Mouse (Mus musculus): ENCODE results near the gene Gabarapl2.
"Not testable (repeated sequence)": the region's sequence is repeated elsewhere in the genome, so short reads cannot be mapped to it uniquely, and the experiment has no call there.

Gene Gabarapl2

DNA sequence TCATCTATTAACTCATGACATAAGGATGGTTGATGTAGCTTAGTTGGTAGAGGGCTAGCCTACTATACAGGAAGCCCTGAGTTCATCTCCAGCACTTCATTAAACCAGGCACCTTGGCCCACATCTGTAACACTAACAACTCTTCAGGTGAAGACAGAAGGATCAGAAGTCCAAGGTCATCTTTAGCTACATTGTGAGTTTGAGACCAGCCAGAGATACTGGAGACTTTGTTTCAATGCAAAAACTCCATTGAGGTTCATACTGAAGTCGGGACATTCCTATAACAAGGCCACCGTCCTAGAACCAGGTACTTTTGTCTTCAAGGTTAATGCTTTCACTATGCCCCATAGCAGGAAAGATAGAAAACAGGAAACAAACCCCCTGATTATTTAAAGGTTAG lies 6.3 kb upstream of the Gabarapl2 start:
- no peak for DNase-seq (ENCODE audit: low read depth, low spot score)

DNA sequence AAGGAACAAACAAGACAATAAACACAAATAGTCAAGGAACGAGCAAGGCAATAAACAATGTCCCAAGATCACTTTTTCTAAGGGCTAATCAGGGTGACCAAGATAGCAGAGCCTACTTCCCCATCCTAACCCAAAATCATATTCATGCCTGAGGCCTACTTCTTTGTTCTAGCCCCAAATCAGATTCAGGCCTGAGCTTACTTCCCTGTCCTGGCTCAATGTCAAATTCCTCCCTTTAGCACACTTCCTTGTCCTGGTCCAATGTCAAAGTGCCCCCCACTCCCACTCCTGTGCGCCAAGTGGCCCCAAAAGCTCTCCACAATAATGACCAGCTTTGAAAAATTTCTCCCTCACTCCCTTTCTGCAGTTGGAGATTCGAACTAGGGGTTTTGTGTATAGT lies 3.3 kb upstream of the Gabarapl2 start:
- DNase-seq (ENCODE audit: low read depth, low spot score), result no peak

DNA sequence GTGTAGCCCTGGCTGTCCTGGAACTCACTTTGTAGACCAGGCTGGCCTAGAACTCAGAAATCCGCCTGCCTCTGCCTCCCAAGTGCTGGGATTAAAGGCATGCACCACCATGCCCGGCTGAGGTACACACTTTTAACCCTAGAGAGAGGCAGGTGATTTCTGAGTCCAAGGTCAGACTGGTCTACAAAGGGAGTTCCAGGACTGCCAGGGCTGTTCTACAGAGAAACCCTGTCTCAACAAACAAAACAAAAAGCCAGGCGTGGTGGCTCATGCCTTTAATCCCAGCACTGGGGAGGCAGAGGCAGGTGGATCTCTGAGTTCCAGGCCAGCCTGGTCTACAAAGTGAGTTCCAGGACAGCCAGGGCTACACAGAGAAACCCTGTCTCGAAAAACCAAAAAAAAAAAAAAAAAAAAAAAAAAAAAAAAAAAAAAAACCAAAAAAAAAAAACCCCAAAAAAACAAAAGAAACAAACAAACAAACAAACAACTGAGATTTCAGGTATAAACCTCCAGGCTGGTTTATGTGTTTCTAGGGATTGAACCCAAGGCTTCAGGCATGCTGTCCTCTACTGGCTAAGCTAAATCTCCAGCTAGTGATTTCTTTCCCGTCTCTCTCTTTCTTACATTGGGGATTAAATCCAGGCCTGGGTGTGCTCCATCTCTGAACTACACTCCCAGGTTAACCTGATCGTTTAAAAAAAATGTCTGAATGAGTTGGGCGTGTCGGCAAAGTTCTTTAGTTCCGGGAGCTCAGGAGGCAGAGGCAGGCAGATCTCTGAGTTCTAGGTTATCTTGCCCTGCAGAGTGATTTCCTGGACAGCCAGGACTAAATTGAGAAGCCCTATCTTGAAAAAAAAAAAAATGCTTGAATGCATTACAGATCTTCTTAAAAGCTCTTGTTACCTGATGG lies 2.2 kb upstream of the Gabarapl2 start:
- DNase-seq (ENCODE audit: low read depth, low spot score), result not testable (repeated sequence)

DNA sequence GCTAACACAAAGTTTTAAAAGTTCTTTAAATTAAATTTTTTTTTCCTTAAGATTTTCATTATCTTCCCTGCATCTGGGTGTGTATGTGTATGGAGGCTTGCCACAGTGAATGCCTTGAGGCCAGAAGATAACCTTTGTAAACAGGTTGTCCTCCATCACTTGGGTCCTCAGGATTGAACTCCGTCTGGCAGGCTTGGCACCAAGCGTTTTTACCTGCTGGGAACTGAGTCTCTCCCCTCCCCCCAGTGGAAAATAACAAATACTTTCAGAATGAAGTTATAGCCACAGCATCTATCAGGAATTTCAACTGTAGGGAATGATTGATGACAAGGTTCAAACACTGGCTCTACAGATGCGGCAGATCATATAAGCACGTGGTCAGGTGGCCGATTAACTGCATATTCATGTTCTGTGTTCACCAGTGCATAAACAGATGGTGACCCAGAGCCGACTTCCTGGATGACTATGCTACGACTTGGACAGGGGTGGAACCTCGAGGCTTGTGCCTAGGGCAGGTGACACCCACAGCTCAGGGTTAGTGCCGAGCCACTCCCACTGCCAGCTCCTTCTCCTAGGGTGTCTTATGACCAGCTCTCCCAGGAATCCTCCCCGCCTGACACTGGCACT lies 874 bp upstream of the Gabarapl2 start:
- peak; percentile 67 for DNase-seq (ENCODE audit: low read depth, low spot score)

DNA sequence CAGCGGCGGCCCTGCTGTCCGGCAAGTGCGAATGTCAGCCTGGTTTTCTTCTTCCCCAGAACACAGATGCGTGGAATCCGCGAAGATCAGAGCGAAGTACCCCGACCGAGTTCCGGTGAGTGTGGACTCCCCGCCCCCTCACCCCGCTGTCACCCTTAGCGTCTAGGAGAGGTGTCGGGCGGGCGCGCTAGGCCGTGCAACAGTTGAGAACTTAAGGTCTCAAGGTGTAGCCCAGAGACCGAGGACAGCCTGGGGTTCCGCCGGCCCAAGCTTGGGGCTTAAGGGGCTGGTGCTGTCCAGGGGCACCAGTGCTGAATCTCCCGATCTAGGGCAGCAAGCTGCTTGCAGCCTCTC lies 575 bp downstream of the Gabarapl2 start:
- DNase-seq (ENCODE audit: low read depth, low spot score), result peak; percentile 71

DNA sequence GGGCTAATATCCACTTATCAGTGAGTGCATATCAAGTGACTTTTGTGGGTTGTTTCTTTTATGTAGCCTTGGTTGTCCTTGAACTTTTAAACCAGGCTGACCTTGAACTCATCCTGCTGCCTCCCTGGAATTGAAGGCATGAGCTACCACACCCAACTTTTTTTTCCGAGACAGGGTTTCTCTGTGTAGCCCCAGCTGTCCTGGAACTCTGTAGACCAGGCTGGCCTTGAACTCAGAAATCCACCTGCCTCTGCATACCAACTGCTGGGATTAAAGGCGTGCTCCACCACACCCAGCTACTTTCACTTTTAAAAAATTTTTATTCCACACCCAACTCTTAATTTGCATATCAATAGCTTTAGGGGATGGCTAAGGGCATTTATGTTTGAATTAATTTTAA lies 3.0 kb downstream of the Gabarapl2 start:
- DNase-seq (ENCODE audit: low read depth, low spot score), result no peak

DNA sequence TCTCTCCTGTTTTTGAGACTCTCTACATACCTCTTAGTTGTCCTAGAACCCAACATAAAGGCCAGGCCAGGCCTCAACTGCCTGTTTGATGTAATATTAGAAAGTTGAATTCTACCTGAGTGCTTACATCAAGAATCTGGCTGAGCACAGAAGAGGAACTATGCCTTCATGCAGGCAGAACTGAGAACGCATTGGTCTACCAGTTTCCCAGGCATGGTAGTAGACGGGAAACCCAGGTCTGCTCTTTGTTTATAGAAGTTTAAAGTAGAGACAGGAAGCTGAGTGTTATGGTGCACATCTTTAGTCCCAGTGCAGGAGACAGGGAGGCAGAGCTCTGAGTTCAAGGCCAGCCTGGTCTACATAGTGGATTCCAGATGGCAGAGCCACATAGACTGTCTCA lies 6.6 kb downstream of the Gabarapl2 start:
- no peak for DNase-seq (ENCODE audit: low read depth, low spot score)

DNA sequence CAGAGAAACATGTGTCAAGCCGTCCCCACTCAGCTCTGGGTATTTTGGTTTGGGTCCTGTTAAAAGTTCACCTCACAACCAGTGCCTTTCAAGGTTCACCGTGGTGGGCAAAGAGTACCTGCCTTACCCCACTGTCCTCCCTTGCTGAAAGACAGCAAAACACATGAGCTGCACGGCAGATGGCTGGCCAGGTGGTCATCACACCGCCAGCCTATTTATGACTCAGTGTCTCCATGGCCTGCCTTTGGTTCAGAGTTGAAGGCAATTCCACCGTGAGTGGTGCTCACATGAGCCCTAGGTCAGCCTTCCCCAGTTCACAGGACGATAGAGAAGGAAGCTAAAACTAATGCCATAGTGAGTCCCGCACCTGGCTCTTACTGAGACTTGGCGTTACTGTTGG lies 7.5 kb downstream of the Gabarapl2 start:
- DNase-seq (ENCODE audit: low read depth, low spot score), result no peak

DNA sequence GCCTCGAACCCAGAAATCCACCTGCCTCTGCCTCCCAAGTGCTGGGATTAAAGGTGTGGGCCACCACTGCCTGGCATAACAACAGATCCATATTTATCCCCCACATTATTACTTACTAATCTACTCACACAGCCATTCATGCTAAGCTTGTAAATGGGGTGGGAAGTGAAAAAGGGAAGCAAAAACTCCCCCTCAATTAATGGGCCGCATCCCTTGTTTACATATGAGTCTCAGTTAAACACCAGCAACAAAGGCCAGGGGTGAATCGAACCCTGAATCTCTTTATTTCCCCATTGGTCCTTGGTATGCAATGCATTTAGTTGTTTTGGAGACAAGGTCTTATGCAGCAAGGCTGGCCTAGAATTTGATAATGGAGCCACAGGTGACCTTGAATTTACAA lies 10.3 kb downstream of the Gabarapl2 start:
- no peak for DNase-seq (ENCODE audit: low read depth, low spot score)

DNA sequence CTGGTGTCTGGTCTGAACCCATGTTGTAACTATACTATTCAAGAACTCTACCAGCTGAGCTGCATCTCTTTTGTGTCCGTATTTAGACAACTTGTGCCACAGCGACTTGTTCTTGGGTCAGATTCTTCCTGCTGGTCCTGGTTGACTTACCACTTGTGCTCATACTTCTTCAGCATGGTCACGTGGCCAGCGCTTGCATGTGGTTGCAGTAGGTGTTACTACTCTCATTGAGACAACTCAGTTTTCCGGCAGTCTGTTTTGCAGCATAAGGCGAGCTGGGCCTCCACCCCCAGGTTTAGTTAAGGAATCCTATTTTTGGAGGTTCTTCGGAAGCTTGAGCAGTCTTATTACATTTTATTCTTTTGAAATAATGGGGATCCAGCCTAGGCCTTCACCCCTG lies 10.8 kb downstream of the Gabarapl2 start:
- DNase-seq (ENCODE audit: low read depth, low spot score), result no peak

DNA sequence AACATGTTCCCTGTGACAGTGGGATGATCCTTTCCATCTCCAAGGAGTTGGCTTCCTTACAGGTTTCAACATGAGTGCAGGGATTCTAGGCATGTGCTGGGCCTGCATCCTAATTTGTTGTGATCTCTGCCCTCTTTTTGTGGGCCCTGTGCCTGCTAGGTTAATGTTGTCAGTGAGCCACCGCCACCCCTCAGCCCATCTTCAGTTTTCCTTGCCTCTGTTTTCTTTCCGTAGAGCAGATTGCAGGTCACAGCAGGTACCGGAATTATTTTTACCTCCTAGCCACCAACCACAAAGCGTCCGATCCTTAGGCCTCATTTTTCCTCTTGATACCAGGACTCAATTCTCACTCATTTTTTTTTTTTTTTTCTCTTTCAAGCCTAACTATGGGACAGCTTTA lies 11.4 kb downstream of the Gabarapl2 start:
- DNase-seq (ENCODE audit: low read depth, low spot score), result no peak

DNA sequence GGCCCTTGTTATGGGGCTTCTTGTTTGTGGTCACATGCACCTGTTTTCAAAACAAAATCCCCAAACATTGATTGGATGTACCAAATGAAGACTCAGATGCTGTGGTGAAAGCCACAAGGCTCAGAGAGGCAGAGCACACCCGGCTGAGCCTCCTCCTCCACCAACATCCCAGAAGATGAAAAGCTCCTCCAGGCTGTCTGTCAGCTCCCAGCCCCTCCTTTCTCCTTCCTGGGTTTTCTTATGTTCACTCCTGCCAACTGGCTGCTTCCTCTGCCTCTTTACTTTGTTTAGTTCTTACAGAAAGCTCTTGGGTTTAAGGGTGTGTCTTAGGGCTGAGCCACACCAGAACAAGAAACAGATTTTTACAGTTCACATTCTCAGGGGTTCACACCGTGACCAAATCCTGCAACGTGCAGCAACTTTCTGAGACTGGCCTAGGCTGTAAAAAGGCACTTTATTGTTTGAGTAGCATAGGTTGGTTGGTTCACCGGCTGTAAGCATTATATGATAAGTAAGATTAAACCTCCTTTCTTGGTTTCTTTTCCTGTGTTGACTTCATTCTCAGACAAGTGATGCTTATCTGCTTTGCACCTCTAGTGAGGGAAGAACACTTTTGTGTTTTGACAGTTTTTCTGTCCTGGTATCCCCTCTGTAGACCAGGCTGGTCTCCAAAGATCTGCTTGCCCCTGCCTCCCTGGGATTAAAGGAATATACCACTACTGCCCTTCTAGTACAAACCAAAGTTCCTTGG lies 14.5 kb downstream of the Gabarapl2 start:
- DNase-seq (ENCODE audit: low read depth, low spot score), result peak; percentile 29

DNA sequence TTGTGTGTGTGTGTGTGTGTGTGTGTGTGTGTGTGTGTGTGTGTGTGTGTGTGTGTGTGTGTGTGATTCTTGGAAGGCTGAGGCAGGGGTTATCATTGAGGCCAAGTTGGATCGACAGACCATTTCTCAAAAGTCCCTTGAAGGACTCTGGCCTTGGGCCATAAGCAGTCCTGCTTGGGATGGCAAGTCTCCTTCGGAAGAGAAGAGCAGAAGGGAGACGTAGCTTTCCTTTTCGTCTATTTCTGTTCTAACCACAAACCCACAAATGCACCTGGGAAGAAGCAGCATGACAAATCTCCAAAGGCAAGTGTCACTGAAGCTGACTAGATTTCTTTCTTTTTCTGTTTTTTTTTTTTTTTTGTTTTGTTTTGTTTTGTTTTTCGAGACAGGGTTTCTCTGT lies 15.4 kb downstream of the Gabarapl2 start:
- DNase-seq (ENCODE audit: low read depth, low spot score), result peak; percentile 21

DNA sequence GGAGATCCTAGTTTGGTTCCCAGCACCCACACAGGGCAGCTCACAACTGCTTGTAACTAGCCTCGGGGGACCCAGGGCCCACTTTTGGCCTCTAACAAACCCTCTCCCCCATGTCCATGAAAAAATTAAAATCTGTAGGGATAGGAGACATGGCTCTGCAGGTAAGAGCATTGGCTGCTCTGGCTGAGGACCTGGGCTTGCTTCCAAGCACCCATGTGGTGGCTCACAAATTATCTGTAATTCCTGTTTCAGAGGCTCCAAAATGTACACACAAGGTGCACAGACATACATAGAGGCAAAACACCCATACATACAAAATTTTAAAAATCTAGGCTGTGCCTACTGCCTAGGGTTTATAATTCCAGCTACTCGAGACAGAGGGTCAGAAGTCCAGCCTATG lies 16.7 kb downstream of the Gabarapl2 start:
- no peak for DNase-seq (ENCODE audit: low read depth, low spot score)

DNA sequence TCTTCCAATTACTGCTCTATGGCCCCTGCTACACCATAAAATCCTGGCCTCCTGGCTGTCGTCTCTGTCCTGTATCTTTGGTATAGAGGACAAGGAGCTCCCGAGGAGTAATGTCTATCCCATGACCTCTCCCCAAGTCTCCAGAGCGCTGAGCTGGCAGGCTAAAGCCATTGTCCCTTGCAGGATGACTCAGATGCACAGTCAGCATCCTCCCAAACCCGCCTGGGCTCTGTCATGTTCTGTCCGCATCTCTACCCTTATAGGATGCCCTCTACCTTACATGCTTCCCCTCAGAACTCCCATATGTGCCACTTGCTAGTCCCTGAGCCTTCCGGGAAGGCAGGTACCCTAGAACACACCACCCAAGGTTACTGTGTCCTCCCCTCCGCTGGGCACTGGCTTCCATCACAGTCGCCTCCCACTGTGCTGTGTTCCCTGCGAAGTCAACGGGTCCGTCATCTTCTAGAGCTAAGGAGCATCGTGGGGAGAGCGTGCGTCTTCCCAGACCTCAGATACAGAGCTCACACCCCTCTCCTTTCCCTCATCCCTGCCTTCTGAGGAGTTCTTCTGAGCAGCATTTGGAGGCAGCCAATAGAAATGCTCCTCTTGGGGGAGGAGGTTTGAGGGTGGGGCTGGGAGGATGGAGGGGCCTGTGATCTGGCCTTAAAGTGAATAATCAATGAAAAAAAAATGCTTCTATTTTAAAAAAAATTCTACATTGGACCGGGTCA lies 20.3 kb downstream of the Gabarapl2 start:
- DNase-seq (ENCODE audit: low read depth, low spot score), result no peak

DNA sequence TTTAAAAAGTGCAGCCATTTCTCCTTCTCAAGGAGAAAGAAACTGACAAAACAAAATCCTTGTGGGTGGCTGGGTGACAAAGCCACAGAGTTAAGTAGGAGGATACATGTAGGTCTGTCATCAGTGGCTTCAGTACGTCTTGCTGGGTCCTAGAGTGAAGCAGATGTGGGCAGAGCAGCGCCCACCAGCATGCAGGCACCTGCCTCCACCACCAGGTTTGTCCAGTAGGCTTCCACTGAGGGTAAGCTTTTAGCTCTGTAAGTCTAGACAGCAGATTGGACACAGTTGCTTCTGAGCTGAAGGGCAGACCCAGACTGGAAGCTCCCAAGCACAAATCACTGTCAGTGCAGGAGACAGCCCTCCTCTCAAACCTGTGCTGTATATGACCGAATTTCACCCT lies 20.8 kb downstream of the Gabarapl2 start:
- DNase-seq (ENCODE audit: low read depth, low spot score), result no peak

DNA sequence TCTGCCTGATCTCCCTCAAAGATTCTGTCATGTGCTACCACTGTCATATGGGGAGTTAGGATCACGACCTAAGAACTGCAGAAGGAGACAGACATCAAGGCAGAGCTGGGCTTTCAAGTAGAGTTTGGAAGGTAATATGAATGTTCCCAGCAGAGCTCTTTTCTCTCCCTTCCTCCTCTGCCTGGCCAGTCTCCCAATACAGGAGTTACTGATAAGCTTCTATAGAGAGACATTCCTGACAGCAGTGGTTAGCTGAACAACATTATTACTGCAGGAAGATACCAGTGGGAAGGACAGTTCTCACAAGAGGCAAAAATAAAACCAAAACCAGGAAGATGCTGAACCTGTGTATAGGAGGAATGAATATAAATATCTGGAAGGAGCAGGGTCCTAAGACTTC lies 22.1 kb downstream of the Gabarapl2 start:
- DNase-seq (ENCODE audit: low read depth, low spot score), result no peak

DNA sequence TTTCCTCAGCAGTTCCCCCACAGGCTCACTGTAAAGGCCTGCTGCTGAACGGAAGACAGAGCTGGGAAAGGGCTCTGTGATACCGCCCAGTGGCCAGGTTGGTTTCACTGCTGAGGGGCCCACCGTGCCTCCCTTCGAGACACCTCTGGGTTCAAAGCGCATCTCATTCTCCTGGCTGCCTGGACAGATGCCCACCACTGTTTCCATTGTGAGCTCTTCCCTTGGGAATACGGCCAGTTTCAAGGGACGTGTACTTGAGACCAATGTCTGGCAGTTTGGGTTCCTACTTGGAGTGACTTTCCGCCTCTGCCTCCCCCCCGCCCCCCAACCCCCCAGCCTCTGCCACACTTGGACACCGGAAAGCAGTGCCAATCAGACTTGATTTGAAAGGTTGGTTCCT lies 22.6 kb downstream of the Gabarapl2 start:
- no peak for DNase-seq (ENCODE audit: low read depth, low spot score)

DNA sequence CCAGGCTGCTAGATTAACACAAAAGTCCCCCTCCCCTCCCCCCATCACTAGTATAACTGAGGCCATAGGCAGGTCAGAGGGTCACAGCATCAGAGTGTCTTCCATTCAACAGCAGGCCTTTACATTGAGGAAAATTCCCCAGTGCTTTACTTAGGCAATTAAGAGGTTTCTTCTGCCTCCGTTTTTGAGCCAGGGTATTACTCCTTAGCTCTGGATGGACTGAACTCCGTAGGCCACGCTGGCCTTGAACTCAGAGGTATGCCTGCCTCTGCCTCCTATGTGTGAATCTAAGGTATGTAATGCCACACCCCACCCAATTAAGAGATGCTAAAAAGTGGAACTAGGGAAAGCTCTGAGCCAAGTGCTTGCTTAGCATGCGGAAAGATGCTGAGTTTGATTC lies 23.0 kb downstream of the Gabarapl2 start:
- DNase-seq (ENCODE audit: low read depth, low spot score), result no peak

DNA sequence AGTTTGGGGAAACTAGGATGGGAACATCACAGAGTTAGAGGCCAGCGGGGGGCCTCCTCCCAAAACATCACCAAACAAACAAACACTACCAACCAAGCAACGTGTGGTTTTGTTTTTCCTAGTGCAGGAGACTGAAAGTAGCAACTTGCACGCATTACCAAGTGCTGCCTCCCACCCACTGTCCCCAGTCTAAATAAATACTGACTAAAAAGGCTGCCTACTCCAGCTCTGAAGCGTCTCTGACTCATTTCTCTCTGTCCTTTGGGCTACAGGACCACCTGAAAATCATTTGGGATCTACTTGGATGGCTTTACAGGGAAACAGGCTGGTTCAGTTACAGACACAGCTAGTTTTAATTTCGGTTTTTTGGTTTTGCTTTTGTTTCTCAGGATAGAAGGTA lies 23.8 kb downstream of the Gabarapl2 start:
- DNase-seq (ENCODE audit: low read depth, low spot score), result no peak

DNA sequence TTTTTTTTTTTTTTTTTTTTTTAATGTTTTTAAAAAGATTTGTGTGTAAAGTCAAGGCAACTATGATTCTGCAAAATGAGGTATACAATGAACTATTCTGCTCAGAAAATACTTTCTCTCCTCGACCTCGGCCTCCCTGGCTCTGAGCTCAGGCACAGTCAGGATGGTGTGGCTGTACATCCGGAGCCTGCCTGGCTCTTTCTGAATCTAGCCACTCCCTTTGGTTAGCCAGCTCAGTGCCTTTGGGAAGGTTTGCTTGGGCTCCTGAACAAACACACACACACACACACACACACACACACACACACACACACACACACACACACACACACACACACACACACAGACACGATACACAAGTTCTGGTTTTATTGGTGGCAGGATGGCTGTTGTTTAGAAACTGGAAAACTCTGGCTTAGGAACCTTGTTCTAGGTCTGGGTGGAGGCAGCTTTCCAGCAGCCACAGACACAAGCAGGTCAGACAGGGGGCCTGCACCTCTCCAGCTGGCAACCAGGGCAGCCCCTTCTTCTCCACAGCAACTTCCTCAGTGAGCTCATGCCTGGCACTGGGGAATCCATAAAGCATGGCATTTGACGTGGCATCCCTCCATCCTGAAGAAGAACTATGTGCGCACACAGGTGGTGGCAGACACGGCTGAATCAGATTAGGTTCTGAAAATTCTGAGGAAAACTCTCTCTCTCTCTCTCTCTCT lies 24.5 kb downstream of the Gabarapl2 start:
- no peak for DNase-seq (ENCODE audit: low read depth, low spot score)
